ENCODE assay signal across 8 mouse cellular contexts in the genomic region with DNA sequence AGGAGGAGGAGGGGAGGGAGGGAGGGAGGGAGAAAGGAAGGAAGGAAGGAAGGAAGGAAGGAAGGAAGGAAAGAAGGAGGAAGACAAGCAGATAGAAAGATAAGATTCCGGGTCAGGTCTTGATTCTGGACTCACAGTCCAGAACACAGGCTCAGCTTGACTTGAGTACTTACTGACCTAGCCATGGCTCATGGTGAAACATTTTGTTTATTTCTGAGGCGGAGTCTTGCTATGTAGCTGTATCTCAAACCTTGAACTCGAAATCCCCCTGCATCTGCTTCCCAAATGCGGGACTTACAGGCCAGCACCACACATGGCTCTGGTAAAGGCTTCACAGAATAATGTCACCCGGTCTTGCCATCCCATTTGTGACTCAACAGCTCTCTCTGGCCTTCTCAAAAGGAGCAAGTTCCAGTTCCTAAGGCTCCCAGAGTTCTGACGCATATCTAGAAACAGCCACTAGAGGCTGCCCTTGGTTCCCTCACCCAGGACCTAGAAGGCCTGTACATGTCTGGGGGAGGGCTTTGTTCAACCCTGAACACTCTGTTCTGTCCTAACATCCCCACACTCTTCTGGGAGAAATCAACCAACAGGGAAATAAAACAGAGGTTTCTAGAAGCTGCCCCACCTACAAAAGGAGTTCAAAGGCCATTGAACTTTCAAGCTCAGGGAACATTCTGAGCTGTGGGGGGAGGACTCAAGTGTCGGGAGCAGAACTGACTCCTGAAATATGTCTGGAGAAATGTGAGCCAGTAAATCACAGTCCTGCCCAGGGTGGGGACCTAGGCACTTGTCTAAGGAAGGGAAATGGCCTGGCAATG. TPM values are rescaled to one million over a fixed set of nuclear protein-coding genes. Genes with fewer than 3 reads are reported as not detected.
DNase-seq lines count a peak whose midpoint lies in the region; TF ChIP-seq lines count a peak whose summit lies in the region.

No protein-coding gene starts in this region.

- no peak overlapping the region for H3K4me3 ChIP-seq in MEL (ENCODE audit: control insufficient read depth in 1 of 2, insufficient read depth in 1 of 2, low read depth in 2 of 2, low read length in 2 of 2)
- H3K4me3 ChIP-seq in cortical plate, adult 2 months (ENCODE audit: insufficient read depth, low read length), result no peak overlapping the region
- H3K4me3 ChIP-seq in liver, adult 2 months (ENCODE audit: insufficient read depth, low read depth, low read length), result no peak overlapping the region

- 44% methylated on average over 7 of the region's 7 CpGs for WGBS in liver, adult 2 months

- DNase-seq in 3T3-L1 (ENCODE audit: low read depth, low spot score), result peak; percentile 85
- DNase-seq in MEL (ENCODE audit: low read depth, low spot score), result peak; percentile 64
- peak; percentile 82 to 92 for DNase-seq in heart, adult 18-20 months
- peak; percentile 68 to 78 for DNase-seq in kidney, adult 8-10 months
- peak; percentile 61 for DNase-seq in liver, adult 2 months (ENCODE audit: extremely low read depth, low read depth, low spot score)
- peak; percentile 25 for DNase-seq in ovary, postnatal 10 days (ENCODE audit: low spot score)
- peak; percentile 46 to 47 for DNase-seq in thymus, postnatal 36 days

- no peak for TF ChIP-seq EP300 in MEL (IDR thresholded peaks at IDR 0.05; ENCODE audit: low read depth in 1 of 2, low read length in 2 of 2)

- no peaks in the 10 kb centered on the region for H3K9me3 ChIP-seq in MEL (replicated peaks; ENCODE audit: insufficient read depth, low read length)

- H3K9ac ChIP-seq in MEL (ENCODE audit: control insufficient read depth, low read depth, low read length, poor library complexity, severe bottlenecking), result no peak overlapping the region
- no peak overlapping the region for H3K9ac ChIP-seq in liver, adult 2 months (ENCODE audit: low read depth, low read length)

- TF ChIP-seq CTCF in MEL (IDR thresholded peaks at IDR 0.05 in 2 of 3, conservative IDR thresholded peaks at IDR 0.05 in 1 of 3; ENCODE audit: control insufficient read depth in 1 of 3, insufficient read depth in 1 of 3, low read depth in 2 of 3, low read length in 3 of 3, poor library complexity in 1 of 3, severe bottlenecking in 1 of 3), result peak; percentile 50 to 72 (median 57)
- peak; percentile 54 for TF ChIP-seq CTCF in cortical plate, adult 2 months (IDR thresholded peaks at IDR 0.05; ENCODE audit: extremely low read depth, insufficient read depth, low read length)
- peak; percentile 66 for TF ChIP-seq CTCF in liver, adult 2 months (IDR thresholded peaks at IDR 0.05; ENCODE audit: low read depth, low read length)

- no peak overlapping the region for H3K27ac ChIP-seq in MEL (ENCODE audit: control insufficient read depth, low read depth, low read length)
- no peak overlapping the region for H3K27ac ChIP-seq in cortical plate, adult 2 months (ENCODE audit: insufficient read depth, low read length)
- H3K27ac ChIP-seq in liver, adult 2 months (replicated peaks; ENCODE audit: insufficient read depth, low read depth, low read length), result no peak overlapping the region

- no peaks in the 10 kb centered on the region for H3K79me2 ChIP-seq in MEL (ENCODE audit: control insufficient read depth, insufficient read depth, low read length, poor library complexity)
- H3K79me2 ChIP-seq in liver, adult 2 months (ENCODE audit: control insufficient read depth, insufficient read depth, low read length), result no peaks in the 10 kb centered on the region

- H3K27me3 ChIP-seq in MEL (ENCODE audit: control insufficient read depth in 1 of 2, insufficient read depth in 2 of 2, low read length in 2 of 2), result no peaks in the 10 kb centered on the region
- no peaks in the 10 kb centered on the region for H3K27me3 ChIP-seq in liver, adult 2 months (ENCODE audit: control insufficient read depth, insufficient read depth, low read length)

- TF ChIP-seq POLR2A in MEL (IDR thresholded peaks at IDR 0.05; ENCODE audit: control insufficient read depth in 1 of 2, insufficient read depth in 1 of 2, low read depth in 1 of 2, low read length in 2 of 2, poor library complexity in 1 of 2), result no peak
- no peak for TF ChIP-seq POLR2A in cortical plate, adult 2 months (IDR thresholded peaks at IDR 0.05; ENCODE audit: extremely low read depth, insufficient read depth, low read length)
- TF ChIP-seq POLR2A in liver, adult 2 months (IDR thresholded peaks at IDR 0.05; ENCODE audit: extremely low read depth, insufficient read depth, low read length), result no peak

- 0 out of 4 replicates have a peak, but pooled peaks cover 0 to 3% of the 10 kb centered on the region in 2 experiments for H3K4me1 ChIP-seq in MEL (ENCODE audit: control insufficient read depth in 1 of 2, insufficient read depth in 2 of 2, low read length in 2 of 2)
- H3K4me1 ChIP-seq in cortical plate, adult 2 months (ENCODE audit: control insufficient read depth, insufficient read depth, low read length), result no peaks in the 10 kb centered on the region
- H3K4me1 ChIP-seq in liver, adult 2 months (ENCODE audit: control insufficient read depth, insufficient read depth, low read length), result no peaks in the 10 kb centered on the region; the same call in 1 of the 2 replicates

- TF ChIP-seq RAD21 in MEL (IDR thresholded peaks at IDR 0.05; ENCODE audit: low read depth, low read length), result peak; percentile 66

- no peaks in the 10 kb centered on the region for H3K36me3 ChIP-seq in MEL (ENCODE audit: control insufficient read depth in 1 of 2, insufficient read depth in 2 of 2, low read length in 2 of 2)
- no peaks in the 10 kb centered on the region for H3K36me3 ChIP-seq in liver, adult 2 months (ENCODE audit: control insufficient read depth, insufficient read depth, low read length)

TF ChIP-seq in MEL, 35 proteins besides CTCF, POLR2A, EP300 and RAD21:
- TF ChIP-seq ZC3H11A (IDR thresholded peaks at IDR 0.05; ENCODE audit: low read depth, low read length), result peak; percentile 44
- TF ChIP-seq SMC3 (IDR thresholded peaks at IDR 0.05; ENCODE audit: low read depth, low read length), result peak; percentile 61
- no peak for TF ChIP-seq ZMIZ1 (IDR thresholded peaks at IDR 0.05; ENCODE audit: low read depth, low read length)
TF ChIP-seq in MEL: peak in this region for 2.

RNA-seq across cellular contexts. Expression of a gene that starts 56.2 kb away (rescaled TPM):
- total RNA-seq in MEL (2012; rRNA removed), result 4.5 and 4.8 TPM in 2 replicates
- 1 to 10 TPM in 1 of 2 experiments, not detected in 1; 4.1 TPM for polyA plus RNA-seq in MEL (2012; ENCODE audit: insufficient read depth in 1 of 2, insufficient read length in 2 of 2, low read depth in 1 of 2, low replicate concordance in 2 of 2, missing spikeins in 1 of 2)
- 13.5 and 14.4 TPM in 2 replicates for polyA plus RNA-seq in cortical plate, adult 2 months (2012; rRNA removed)
- total RNA-seq in heart, adult 18-20 months (2021), result 10 to 100 TPM; 63.8 to 73.6 TPM
- 76.2 and 92.1 TPM in 2 replicates for total RNA-seq in liver, adult 2 months (2014; rRNA removed)
- 7.4 and 8.5 TPM in 2 replicates for polyA plus RNA-seq in liver, adult 2 months (2012; rRNA removed)

Comparison
In these comparisons a context has a peak if more than half of its experiments do, and no peak if none do; other contexts are left out.
1. DNase-seq: peak in every context shown above with its lines; median percentile 87 in heart, adult 18-20 months; 85 in 3T3-L1; 73 in kidney, adult 8-10 months; 64 in MEL; 61 in liver, adult 2 months; 46 in thymus, postnatal 36 days; 25 in ovary, postnatal 10 days.
2. RNA of a gene that starts 56.2 kb away (total RNA-seq): 76.2 to 92.1 TPM in liver, adult 2 months and 63.8 to 73.6 TPM in heart, adult 18-20 months; 4.5 to 4.8 TPM in MEL; every median in the first group is over 10 times any median in the second.
3. Peak in every context shown above with its lines, with median percentiles within 50 percentile points of each other: CTCF ChIP-seq.